Mouse (Mus musculus): ENCODE measurements around the gene Sema3b. TPM values are rescaled to one million over a fixed set of nuclear protein-coding genes. Genes with fewer than 3 reads are reported as not detected.

Gene Sema3b
- polyA plus RNA-seq, 1 experiment: 95.6 TPM

DNA sequence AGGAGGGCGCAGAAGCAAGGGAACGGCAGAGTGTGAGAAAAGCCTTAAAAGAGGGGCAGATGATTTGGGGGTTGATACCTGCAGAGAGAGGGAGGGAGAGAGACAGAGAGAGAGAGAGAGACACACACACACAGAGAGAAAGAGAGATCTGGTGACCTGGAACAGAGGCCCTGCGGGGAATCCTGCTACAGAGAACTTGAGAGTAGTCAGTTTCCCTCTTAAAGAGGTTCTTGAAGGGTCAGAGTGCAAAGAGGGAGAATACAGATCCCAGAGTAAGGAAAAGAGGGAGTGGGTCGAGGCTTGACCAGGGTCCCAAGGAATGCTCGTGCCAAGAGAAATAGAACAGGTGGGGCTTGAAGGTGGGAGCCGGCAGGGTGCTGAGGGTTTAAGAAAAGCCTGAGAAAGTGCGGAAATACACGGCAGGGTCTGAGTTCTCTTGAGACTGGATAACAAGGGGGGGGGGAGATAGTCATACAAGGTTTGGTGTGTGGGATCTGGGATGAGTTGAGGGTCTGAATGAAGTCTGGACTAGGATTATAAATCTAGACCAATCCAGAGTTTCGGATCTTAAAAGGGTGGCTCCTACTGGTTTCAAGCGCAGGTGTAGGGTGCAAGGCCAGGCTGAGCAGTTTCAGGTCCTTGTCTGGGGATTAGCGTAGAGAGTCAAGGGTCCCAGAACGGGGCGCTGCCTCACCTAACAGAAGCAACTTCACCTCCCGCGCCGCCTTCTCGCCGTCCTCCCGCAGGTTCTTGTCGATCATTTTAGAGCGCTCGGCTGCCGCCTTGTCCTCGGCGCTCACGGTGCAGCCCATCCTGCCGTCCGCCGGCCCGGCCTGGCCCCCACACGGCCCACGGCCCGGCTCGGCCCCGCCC is 25.6 kb upstream of the Sema3b start:
- under 1% methylated on average over 35 of the region's 35 CpGs for WGBS
- no peak for DNase-seq
- Histone ChIP-seq H3K4me1 (ENCODE audit: control insufficient read depth, insufficient read depth, low read length) (peaks cover 36% of the 10 kb centered on the region), H3K4me3 (replicated peaks; ENCODE audit: extremely low read depth, low read depth, low read length) (peak overlapping the region; percentile 87)
- TF ChIP-seq CTCF (IDR thresholded peaks at IDR 0.05; ENCODE audit: insufficient read depth, low read length) (no peak), POLR2A (IDR thresholded peaks at IDR 0.05; ENCODE audit: borderline replicate concordance, extremely low read depth, low read depth, low read length) (no peak)

DNA sequence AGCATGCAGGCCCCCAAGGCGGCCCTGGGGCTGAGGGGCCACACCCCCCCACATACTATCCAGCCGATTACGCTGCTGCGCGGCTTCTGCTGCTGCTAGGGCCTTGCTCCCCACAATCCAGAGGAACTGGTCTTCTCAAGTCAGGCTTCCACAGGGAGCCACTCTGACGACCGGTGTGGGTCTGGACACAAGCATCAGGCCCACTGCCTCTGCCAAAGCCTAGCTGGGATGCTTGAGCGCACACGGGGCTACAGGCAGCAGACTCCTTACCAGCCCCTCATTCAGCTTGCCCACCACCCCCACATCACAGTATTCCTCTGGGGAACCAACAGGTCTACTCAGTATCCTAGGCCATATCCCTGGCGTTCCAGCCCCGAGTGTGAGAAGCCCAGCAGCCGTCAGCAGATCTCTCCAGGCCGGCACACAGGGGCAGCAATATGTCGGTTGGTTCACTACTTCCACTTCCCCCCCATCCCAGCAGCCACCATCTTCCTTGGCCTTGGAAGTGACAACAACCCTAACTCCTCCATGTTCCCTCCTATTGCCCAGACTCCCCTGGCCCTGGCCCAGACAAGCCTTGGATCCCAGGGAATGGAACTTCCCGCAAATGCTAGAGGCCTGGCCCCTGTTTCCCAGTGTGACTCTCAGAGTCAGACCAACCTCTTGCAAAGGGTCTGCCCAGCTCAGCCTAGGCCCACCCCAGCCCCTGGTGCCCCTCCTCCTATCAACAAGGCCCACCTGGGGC is 24.8 kb upstream of the Sema3b start:
- H3K4me1 ChIP-seq (ENCODE audit: control insufficient read depth, insufficient read depth, low read length): peaks cover 45% of the 10 kb centered on the region
- DNase-seq: no peak
- WGBS: under 1% methylated on average over 15 of the region's 15 CpGs
- H3K4me3 ChIP-seq (replicated peaks; ENCODE audit: extremely low read depth, low read depth, low read length): peak overlapping the region; percentile 87
- TF ChIP-seq POLR2A (IDR thresholded peaks at IDR 0.05; ENCODE audit: borderline replicate concordance, extremely low read depth, low read depth, low read length) (0 out of 2 replicates have a peak, but pooled peaks have one; percentile 6), CTCF (IDR thresholded peaks at IDR 0.05; ENCODE audit: insufficient read depth, low read length) (no peak)

DNA sequence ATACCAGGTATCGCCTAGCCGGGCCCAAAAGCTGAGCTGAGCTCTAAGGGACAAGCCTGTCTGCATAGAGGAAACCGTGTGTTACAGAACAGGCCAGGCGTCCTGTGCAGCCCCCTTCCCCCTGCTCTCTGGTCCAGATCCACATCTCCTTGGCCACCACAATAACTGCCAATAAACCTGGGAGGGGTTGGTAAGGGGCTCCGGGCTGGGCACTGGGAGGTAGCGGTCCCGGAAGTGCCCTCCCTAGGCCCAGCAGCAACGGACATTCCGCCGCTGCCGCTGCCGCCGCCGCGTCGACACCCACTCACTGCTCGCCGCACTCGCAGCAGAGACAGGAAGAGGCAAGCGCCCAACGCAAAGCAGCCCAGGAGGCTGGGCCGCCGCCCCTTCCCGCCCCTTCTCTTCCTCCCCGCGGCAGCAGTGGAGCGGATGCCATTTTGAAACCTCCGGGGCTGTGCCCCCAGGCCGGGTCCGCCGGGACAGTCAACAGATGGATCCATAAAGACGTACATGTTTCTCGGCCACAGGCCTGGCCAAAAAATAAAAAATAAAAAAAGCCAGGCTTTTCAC is 24.1 kb upstream of the Sema3b start:
- DNase-seq: peak; percentile 83
- WGBS: 1% methylated on average over 33 of the region's 33 CpGs
- Histone ChIP-seq H3K4me3 (replicated peaks; ENCODE audit: extremely low read depth, low read depth, low read length) (peak overlapping the region; percentile 87), H3K4me1 (ENCODE audit: control insufficient read depth, insufficient read depth, low read length) (peaks cover 51% of the 10 kb centered on the region)
- TF ChIP-seq POLR2A (IDR thresholded peaks at IDR 0.05; ENCODE audit: borderline replicate concordance, extremely low read depth, low read depth, low read length) (peak; percentile 83; the same call in 1 of the 2 replicates), CTCF (IDR thresholded peaks at IDR 0.05; ENCODE audit: insufficient read depth, low read length) (no peak)

DNA sequence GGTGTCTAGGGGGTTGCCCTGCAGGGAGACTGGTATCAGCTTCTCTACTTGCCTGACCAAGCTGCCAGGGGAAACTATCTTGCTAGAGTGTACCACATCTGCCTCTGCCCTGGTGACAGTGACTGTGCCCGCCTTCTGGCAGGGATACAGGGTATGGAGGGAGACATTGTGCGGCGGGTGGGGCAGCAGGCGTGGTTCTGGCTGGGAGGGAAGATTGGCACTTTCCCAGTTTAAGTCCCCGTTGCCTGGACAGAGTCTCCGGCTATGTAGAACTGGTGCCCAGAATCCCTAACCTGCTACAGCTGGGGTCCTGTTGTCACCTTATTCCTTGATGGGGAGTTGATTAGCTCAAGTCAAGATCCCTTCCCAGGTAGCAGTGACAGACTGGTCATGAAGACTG is 23.4 kb upstream of the Sema3b start:
- TF ChIP-seq POLR2A (IDR thresholded peaks at IDR 0.05; ENCODE audit: borderline replicate concordance, extremely low read depth, low read depth, low read length): peak; percentile 20; the same call in 1 of the 2 replicates
- TF ChIP-seq CTCF (IDR thresholded peaks at IDR 0.05; ENCODE audit: insufficient read depth, low read length): no peak
- H3K4me3 ChIP-seq (replicated peaks; ENCODE audit: extremely low read depth, low read depth, low read length): peak overlapping the region; percentile 87
- H3K4me1 ChIP-seq (ENCODE audit: control insufficient read depth, insufficient read depth, low read length): peaks cover 58% of the 10 kb centered on the region
- peak; percentile 60 for DNase-seq
- 15% methylated on average over 6 of the region's 6 CpGs for WGBS

DNA sequence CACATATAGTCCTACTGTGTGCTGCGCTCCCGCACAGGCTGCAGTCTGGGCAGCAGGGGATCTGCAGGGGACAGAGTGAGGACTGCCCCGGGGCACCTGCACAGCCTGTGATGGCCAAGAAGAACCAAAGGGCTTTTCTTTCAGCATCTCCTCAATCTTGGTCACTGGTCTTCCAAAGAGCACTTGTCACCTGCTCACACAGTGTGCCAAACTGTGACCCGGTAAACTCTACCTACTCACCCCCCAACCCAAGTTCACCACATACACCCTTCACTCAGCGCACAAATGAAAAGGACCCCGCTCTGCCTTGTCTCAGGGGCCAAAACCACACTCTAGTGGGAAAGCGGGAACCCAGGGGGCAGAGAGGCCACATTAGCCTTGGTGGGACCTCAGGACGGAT is 22.8 kb upstream of the Sema3b start:
- no peak for DNase-seq
- no peak for TF ChIP-seq POLR2A (IDR thresholded peaks at IDR 0.05; ENCODE audit: borderline replicate concordance, extremely low read depth, low read depth, low read length)
- no peak for TF ChIP-seq CTCF (IDR thresholded peaks at IDR 0.05; ENCODE audit: insufficient read depth, low read length)
- Histone ChIP-seq H3K4me3 (replicated peaks; ENCODE audit: extremely low read depth, low read depth, low read length) (no peak overlapping the region), H3K4me1 (ENCODE audit: control insufficient read depth, insufficient read depth, low read length) (peaks cover 60% of the 10 kb centered on the region)
- WGBS: 80% methylated on average over 8 of the region's 8 CpGs

DNA sequence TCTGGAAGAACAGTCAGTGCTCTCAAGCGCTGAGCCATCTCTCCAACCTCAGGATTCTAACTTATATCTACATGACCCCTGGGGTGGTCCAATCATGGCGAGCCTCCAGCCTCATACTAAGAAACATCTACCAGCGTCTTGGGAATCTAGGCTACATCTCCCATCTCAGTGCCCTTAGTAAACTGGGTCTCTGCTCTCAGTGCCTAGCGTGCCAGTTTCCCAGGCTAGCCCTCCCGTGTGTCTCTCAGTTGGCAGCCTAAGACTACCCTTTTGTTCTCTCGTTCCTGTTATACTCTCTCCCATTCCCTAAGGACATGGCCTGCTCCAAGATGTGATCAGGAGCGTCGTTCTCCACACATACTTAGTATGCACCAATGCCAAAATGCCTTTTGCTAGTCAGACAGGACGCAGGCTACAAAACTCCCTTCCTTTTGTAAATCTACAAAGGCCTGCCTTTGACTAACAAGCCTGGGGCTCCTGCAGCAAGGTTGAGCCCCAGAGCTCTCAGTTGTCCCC is 22.3 kb upstream of the Sema3b start:
- no peak for TF ChIP-seq CTCF (IDR thresholded peaks at IDR 0.05; ENCODE audit: insufficient read depth, low read length)
- 45% methylated on average over 9 of the region's 9 CpGs for WGBS
- Histone ChIP-seq H3K4me3 (replicated peaks; ENCODE audit: extremely low read depth, low read depth, low read length) (no peak overlapping the region), H3K4me1 (ENCODE audit: control insufficient read depth, insufficient read depth, low read length) (peaks cover 65% of the 10 kb centered on the region)
- no peak for DNase-seq

DNA sequence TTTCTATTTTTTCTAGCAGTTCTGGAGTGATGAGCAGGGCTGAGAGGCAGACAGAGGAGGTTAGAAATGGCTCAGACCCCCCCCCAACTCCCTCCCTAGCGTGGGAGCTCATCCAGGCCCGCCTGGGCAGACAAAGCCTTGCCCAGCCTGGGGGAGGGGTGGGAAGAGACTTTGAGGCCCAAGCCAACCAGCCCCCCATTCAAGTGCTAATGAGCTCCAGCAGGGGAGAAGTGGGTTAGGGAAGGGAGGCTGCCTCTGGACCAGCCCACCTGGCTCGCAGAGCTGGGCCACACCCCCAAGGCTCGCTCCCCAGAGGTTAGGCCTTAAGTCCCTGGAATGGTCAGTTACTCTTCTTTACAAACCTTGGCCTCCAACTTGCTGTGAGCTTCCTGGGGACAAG is 21.5 kb upstream of the Sema3b start:
- 9% methylated on average over 4 of the region's 4 CpGs for WGBS
- H3K4me3 ChIP-seq (replicated peaks; ENCODE audit: extremely low read depth, low read depth, low read length): no peak overlapping the region
- peaks cover 66% of the 10 kb centered on the region for H3K4me1 ChIP-seq (ENCODE audit: control insufficient read depth, insufficient read depth, low read length)

DNA sequence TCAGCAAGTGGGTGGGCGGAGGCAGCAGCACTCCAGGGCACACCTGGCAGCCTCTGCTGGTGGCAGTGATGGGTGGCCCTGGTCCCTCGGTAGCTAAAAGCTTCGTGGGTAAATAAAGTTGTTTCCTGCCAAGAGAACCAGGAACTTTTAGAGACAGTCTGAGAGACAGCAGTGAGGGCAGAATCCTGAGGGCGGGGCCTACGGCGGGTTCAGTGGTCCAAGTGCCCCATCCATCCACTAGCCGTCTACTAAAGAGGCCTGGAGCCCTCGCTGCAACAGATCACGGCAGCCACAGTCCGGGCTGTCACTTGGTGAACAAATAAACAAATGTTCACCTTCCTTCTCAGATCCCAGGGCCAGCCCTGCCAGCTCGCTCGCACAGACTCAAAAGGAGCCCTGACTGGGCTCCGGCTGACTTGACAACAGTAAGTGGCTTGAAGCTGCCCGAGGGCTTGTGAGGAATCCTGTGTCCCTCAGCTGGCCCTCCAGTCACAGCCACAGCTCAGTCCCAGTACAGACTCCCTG is 20.9 kb upstream of the Sema3b start:
- DNase-seq: peak; percentile 28
- no peak for TF ChIP-seq CTCF (IDR thresholded peaks at IDR 0.05; ENCODE audit: insufficient read depth, low read length)
- TF ChIP-seq POLR2A (IDR thresholded peaks at IDR 0.05; ENCODE audit: borderline replicate concordance, extremely low read depth, low read depth, low read length): no peak
- 22% methylated on average over 14 of the region's 14 CpGs for WGBS
- Histone ChIP-seq H3K4me1 (ENCODE audit: control insufficient read depth, insufficient read depth, low read length) (peaks cover 71% of the 10 kb centered on the region), H3K4me3 (replicated peaks; ENCODE audit: extremely low read depth, low read depth, low read length) (no peak overlapping the region)

More for the DNA sequence above, 21.5 kb upstream of the Sema3b start:
- DNase-seq: peak; percentile 13
- no peak for TF ChIP-seq CTCF (IDR thresholded peaks at IDR 0.05; ENCODE audit: insufficient read depth, low read length)
- no peak for TF ChIP-seq POLR2A (IDR thresholded peaks at IDR 0.05; ENCODE audit: borderline replicate concordance, extremely low read depth, low read depth, low read length)

DNA sequence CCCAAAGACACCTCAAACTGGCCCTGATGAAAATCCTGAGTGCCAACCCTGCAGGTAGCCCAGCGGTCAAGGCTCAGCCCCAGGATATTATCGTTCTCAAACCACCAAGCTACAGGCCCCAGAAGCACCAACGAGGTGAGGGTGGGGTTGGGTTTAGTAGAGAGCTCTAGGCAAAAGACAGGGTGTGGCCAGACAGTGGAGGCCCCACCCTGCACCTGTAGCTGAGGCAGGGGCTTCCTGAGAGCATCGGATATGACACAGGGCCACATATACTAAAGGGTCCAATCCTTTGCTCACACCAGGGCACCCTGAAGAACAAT is 20.3 kb upstream of the Sema3b start:
- Histone ChIP-seq H3K4me1 (ENCODE audit: control insufficient read depth, insufficient read depth, low read length) (peaks cover 76% of the 10 kb centered on the region), H3K4me3 (replicated peaks; ENCODE audit: extremely low read depth, low read depth, low read length) (no peak overlapping the region)
- no peak for DNase-seq
- 14% methylated on average over 4 of the region's 4 CpGs for WGBS
- no peak for TF ChIP-seq CTCF (IDR thresholded peaks at IDR 0.05; ENCODE audit: insufficient read depth, low read length)
- no peak for TF ChIP-seq POLR2A (IDR thresholded peaks at IDR 0.05; ENCODE audit: borderline replicate concordance, extremely low read depth, low read depth, low read length)

Data from lung, adult 2 months (tissue).